In the genomic region with DNA sequence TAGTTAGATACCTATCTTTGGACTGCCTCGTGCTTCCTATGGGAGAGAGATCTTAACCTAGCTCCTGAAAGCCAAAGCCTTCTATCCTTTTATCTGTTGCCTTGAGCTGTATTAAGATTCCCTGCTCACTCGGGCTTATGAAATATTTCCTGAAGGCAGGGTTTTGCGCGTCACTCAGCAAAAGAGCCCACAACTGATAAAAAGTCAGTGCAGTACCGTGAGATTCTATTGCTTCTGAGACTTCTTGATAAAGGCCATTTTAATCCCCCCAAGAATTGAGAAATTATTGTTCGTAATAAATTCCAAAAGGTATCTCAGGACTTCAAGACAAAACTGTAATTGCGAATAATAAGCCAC, we compare ENCODE assay signal across 8 mouse cellular contexts. TPM values are rescaled to one million over a fixed set of nuclear protein-coding genes. Genes with fewer than 3 reads are reported as not detected.
DNase-seq lines count a peak whose midpoint lies in the region; ATAC-seq and TF ChIP-seq lines count a peak whose summit lies in the region.

No protein-coding gene starts in this region.

- no peak for ATAC-seq in intestine, embryonic 16.5 days
- no peak for ATAC-seq in neural tube, embryonic 13.5 days (ENCODE audit: low read depth)

- no peaks in the 10 kb centered on the region for H3K27me3 ChIP-seq in liver, adult 2 months (ENCODE audit: control insufficient read depth, insufficient read depth, low read length)
- H3K27me3 ChIP-seq in embryonic facial prominence, embryonic 10.5 days (replicated peaks; ENCODE audit: low read depth, poor library complexity, severe bottlenecking): peaks cover 39% of the 10 kb centered on the region
- peaks cover 3% of the 10 kb centered on the region; the same call in 1 of the 2 replicates for H3K27me3 ChIP-seq in intestine, embryonic 16.5 days (replicated peaks; ENCODE audit: control insufficient read depth, insufficient read depth, low read length)
- peaks cover 23% of the 10 kb centered on the region for H3K27me3 ChIP-seq in neural tube, embryonic 13.5 days

- no peak for TF ChIP-seq CTCF in liver, adult 2 months (IDR thresholded peaks at IDR 0.05; ENCODE audit: low read depth, low read length)

- WGBS in liver, adult 2 months: 16% methylated on average over 7 of the region's 7 CpGs
- 46% methylated on average over 7 of the region's 7 CpGs for WGBS in embryonic facial prominence, embryonic 10.5 days
- 33% methylated on average over 7 of the region's 7 CpGs for WGBS in intestine, embryonic 16.5 days
- 48% methylated on average over 7 of the region's 7 CpGs for WGBS in neural tube, embryonic 13.5 days

- peaks cover 14% of the 10 kb centered on the region for H3K4me1 ChIP-seq in liver, adult 2 months (ENCODE audit: control insufficient read depth, insufficient read depth, low read length)
- H3K4me1 ChIP-seq in embryonic facial prominence, embryonic 10.5 days: 0 out of 2 replicates have a peak, but pooled peaks cover 3% of the 10 kb centered on the region
- no peaks in the 10 kb centered on the region for H3K4me1 ChIP-seq in intestine, embryonic 16.5 days (ENCODE audit: control insufficient read depth, insufficient read depth, low read length)
- peaks cover 10% of the 10 kb centered on the region for H3K4me1 ChIP-seq in neural tube, embryonic 13.5 days (replicated peaks)

- no peak for TF ChIP-seq POLR2A in liver, adult 2 months (IDR thresholded peaks at IDR 0.05; ENCODE audit: extremely low read depth, insufficient read depth, low read length)

- peak overlapping the region; percentile 43 for H3K4me2 ChIP-seq in intestine, embryonic 16.5 days (ENCODE audit: low read depth, low read length)
- peak overlapping the region; percentile 59 for H3K4me2 ChIP-seq in neural tube, embryonic 13.5 days

- no peaks in the 10 kb centered on the region for H3K9me3 ChIP-seq in embryonic facial prominence, embryonic 10.5 days
- H3K9me3 ChIP-seq in intestine, embryonic 16.5 days (ENCODE audit: control insufficient read depth, low read length): no peaks in the 10 kb centered on the region
- H3K9me3 ChIP-seq in neural tube, embryonic 13.5 days: no peaks in the 10 kb centered on the region

- H3K4me3 ChIP-seq in liver, adult 2 months (ENCODE audit: insufficient read depth, low read depth, low read length): peak overlapping the region; percentile 93
- peak overlapping the region; percentile 68 for H3K4me3 ChIP-seq in embryonic facial prominence, embryonic 10.5 days
- H3K4me3 ChIP-seq in intestine, embryonic 16.5 days (ENCODE audit: low read length): peak overlapping the region; percentile 64
- H3K4me3 ChIP-seq in neural tube, embryonic 13.5 days: peak overlapping the region; percentile 61

- peak overlapping the region; percentile 98 for H3K27ac ChIP-seq in liver, adult 2 months (replicated peaks; ENCODE audit: insufficient read depth, low read depth, low read length)
- H3K27ac ChIP-seq in embryonic facial prominence, embryonic 10.5 days (replicated peaks): peak overlapping the region; percentile 90
- H3K27ac ChIP-seq in intestine, embryonic 16.5 days (ENCODE audit: low read length): peak overlapping the region; percentile 75
- H3K27ac ChIP-seq in neural tube, embryonic 13.5 days (replicated peaks): peak overlapping the region; percentile 88

- no peak for DNase-seq in liver, adult 2 months (ENCODE audit: extremely low read depth, low read depth, low spot score)
- DNase-seq in liver: no peak
- DNase-seq in embryonic facial prominence, embryonic 10.5 days (ENCODE audit: low spot score): no peak
- no peak for DNase-seq in gastrocnemius, postnatal 36 days
- no peak for DNase-seq in thymus, postnatal 14 days
- no peak for DNase-seq in layer of hippocampus, postnatal 25 days (ENCODE audit: extremely low spot score in 1 of 2, low spot score in 1 of 2)

- H3K9ac ChIP-seq in liver, adult 2 months (ENCODE audit: low read depth, low read length): peak overlapping the region; percentile 83
- peak overlapping the region; percentile 71 for H3K9ac ChIP-seq in intestine, embryonic 16.5 days (ENCODE audit: low read depth, low read length)
- peak overlapping the region; percentile 69 for H3K9ac ChIP-seq in neural tube, embryonic 13.5 days

- intact Hi-C loops in gastrocnemius, postnatal 36 days (cut with DNase I): no loop called here

- H3K79me2 ChIP-seq in liver, adult 2 months (ENCODE audit: control insufficient read depth, insufficient read depth, low read length): peaks cover 7% of the 10 kb centered on the region; the same call in 1 of the 2 replicates

- H3K36me3 ChIP-seq in liver, adult 2 months (ENCODE audit: control insufficient read depth, insufficient read depth, low read length): no peaks in the 10 kb centered on the region
- H3K36me3 ChIP-seq in embryonic facial prominence, embryonic 10.5 days (replicated peaks): no peaks in the 10 kb centered on the region
- H3K36me3 ChIP-seq in intestine, embryonic 16.5 days (ENCODE audit: control insufficient read depth, insufficient read depth, low read length): no peaks in the 10 kb centered on the region
- H3K36me3 ChIP-seq in neural tube, embryonic 13.5 days: no peaks in the 10 kb centered on the region

RNA-seq across cellular contexts. Expression of gene Acsl4, which starts 0.6 kb away (rescaled TPM):
- 37.9 and 38.3 TPM in 2 replicates for total RNA-seq in liver, adult 2 months (2014; rRNA removed)
- 4.2 and 6.0 TPM in 2 replicates for polyA plus RNA-seq in liver, adult 2 months (2012; rRNA removed)
- 16.0 and 21.3 TPM in 2 replicates for polyA plus RNA-seq in embryonic facial prominence, embryonic 10.5 days (2016; fragmentation: Nextera tagmentation; extraction: Ambion mirVana)
- polyA plus RNA-seq in intestine, embryonic 16.5 days (2015; fragmentation: Nextera tagmentation; extraction: Ambion mirVana): 10.0 and 10.1 TPM in 2 replicates
- polyA plus RNA-seq in neural tube, embryonic 13.5 days (2015; fragmentation: Nextera tagmentation; extraction: Ambion mirVana): 19.3 and 21.7 TPM in 2 replicates
- total RNA-seq in gastrocnemius, postnatal 36 days (2021): 10 to 100 TPM; 20.5 to 20.9 TPM
- 10 to 100 TPM; 65.5 to 69.0 TPM for total RNA-seq in layer of hippocampus, postnatal 25 days (2021)
